Mouse (Mus musculus) hindbrain, embryonic 16.5 days (tissue): ENCODE measurements around the gene Syt1. TPM values are rescaled to one million over a fixed set of nuclear protein-coding genes. Genes with fewer than 3 reads are reported as not detected.

Source experiments
- ATAC-seq: fragments of 200-750 bp; cut with Nextera tagmentation; 2 replicates; pipeline ENCODE4 v1.8.0; 2017; ENCODE audit warnings: moderate TSS enrichment, moderate library complexity
- H3K27ac ChIP-seq: fragments of 300-500 bp; sonication (generic); 2 replicates; pipeline ENCODE4 v1.5.1; 2014; ENCODE audit warnings: low read depth, mild to moderate bottlenecking, control low read depth, low read length, moderate library complexity
- H3K27me3 ChIP-seq: fragments of 300-500 bp; sonication (generic); replicated peaks from 2 replicates; pipeline ENCODE4 v1.6.1; 2014; ENCODE audit warnings: low read length; ENCODE audit not compliant: control insufficient read depth, insufficient read depth
- H3K36me3 ChIP-seq: fragments of 300-500 bp; sonication (generic); 2 replicates; pipeline ENCODE4 v1.6.1; 2014; ENCODE audit warnings: mild to moderate bottlenecking, low read length, moderate library complexity, mixed read lengths; ENCODE audit not compliant: control insufficient read depth, insufficient read depth
- H3K4me1 ChIP-seq: fragments of 300-500 bp; sonication (generic); 2 replicates; pipeline ENCODE4 v1.6.1; 2014; ENCODE audit warnings: low read depth, low read length; ENCODE audit not compliant: control insufficient read depth, insufficient read depth
- H3K4me2 ChIP-seq: fragments of 300-500 bp; sonication (generic); 2 replicates; pipeline ENCODE4 v1.6.1; 2014; ENCODE audit warnings: mild to moderate bottlenecking, low read length, control low read depth, moderate library complexity
- H3K4me3 ChIP-seq: fragments of 300-500 bp; sonication (generic); 2 replicates; pipeline ENCODE4 v1.5.1; 2014; ENCODE audit warnings: mild to moderate bottlenecking, low read length, control low read depth, moderate library complexity
- H3K9ac ChIP-seq: fragments of 300-500 bp; sonication (generic); 2 replicates; pipeline ENCODE4 v1.6.1; 2014; ENCODE audit warnings: low read depth, mild to moderate bottlenecking, control low read depth, low read length, moderate library complexity
- H3K9me3 ChIP-seq: fragments of 300-500 bp; sonication (generic); 2 replicates; pipeline ENCODE4 v1.6.1; 2014; ENCODE audit warnings: mild to moderate bottlenecking, low read length, moderate library complexity; ENCODE audit not compliant: control insufficient read depth
- WGBS: fragments of 180-500 bp; shearing (Covaris S2); extraction: QIAGEN DNeasy Blood & Tissue Kit; methylation state at CpG from one replicate; pipeline ENCODE4 v1.1.7; 2014; 5-methylcytosine and 5-hydroxymethylcytosine counted together
- polyA plus RNA-seq: library from polyadenylated mRNA; unstranded; fragments of >200 nt; fragmentation: Nextera tagmentation; extraction: Ambion mirVana; gene quantifications from 2 replicates; pipeline ENCODE4 v1.2.1, GENCODE M21; 2015

Syt1 gene
- polyA plus RNA-seq, 1 experiment from 2014 or later, result 149 TPM

- no peak overlapping the region for H3K4me3 ChIP-seq
- no peak overlapping the region for H3K4me2 ChIP-seq
- no peak overlapping the region for H3K9ac ChIP-seq
- no peaks in the 10 kb centered on the region for H3K36me3 ChIP-seq
- H3K9me3 ChIP-seq, result no peaks in the 10 kb centered on the region
- H3K4me1 ChIP-seq, result no peaks in the 10 kb centered on the region
- no peak overlapping the region for H3K27ac ChIP-seq
- no peaks in the 10 kb centered on the region for H3K27me3 ChIP-seq
- ATAC-seq, result no peak
- WGBS, result 73% methylated on average over 10 of the region's 10 CpGs
These were observed 555.6 kb downstream of the Syt1 start for GRCm38 (mm10) chr10:108455204-108455603.

DNA sequence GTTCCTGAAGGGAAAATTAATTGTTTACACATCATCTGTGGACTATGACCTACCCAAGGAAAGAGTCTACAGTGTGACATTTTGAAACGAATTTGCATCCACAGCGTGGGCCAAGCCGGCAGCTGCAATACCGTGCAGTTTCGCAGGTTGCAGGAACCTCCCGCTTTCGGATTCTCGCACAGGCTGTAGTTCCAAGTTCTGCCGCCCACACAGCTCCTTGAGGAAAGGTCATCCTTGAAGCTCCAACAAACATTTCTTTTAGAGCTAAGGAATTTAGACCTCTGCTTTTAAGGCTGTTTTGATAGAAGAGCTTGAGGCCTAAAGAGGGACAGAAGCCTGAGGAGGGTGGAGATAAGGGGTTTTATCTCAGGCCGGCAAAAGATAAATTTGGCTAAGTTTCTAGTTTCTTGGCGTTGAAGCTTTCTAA, 556.1 kb downstream of the Syt1 start:
- Histone ChIP-seq H3K4me1 (no peaks in the 10 kb centered on the region), H3K4me3 (no peak overlapping the region), H3K9me3 (no peaks in the 10 kb centered on the region), H3K27me3 (no peaks in the 10 kb centered on the region), H3K27ac (no peak overlapping the region), H3K4me2 (no peak overlapping the region), H3K36me3 (no peaks in the 10 kb centered on the region), H3K9ac (no peak overlapping the region)
- WGBS, result 89% methylated on average over 11 of the region's 11 CpGs
- no peak for ATAC-seq

GRCm38 (mm10) chr10:108453561-108453960, 557.2 kb downstream of the Syt1 start:
- no peak overlapping the region for H3K27ac ChIP-seq
- no peak overlapping the region for H3K9ac ChIP-seq
- no peak overlapping the region for H3K4me2 ChIP-seq
- H3K27me3 ChIP-seq, result no peaks in the 10 kb centered on the region
- no peak overlapping the region for H3K4me3 ChIP-seq
- no peaks in the 10 kb centered on the region for H3K9me3 ChIP-seq
- H3K36me3 ChIP-seq, result no peaks in the 10 kb centered on the region
- 47% methylated on average over 2 of the region's 2 CpGs for WGBS
- ATAC-seq, result no peak
- no peaks in the 10 kb centered on the region for H3K4me1 ChIP-seq

GRCm38 (mm10) chr10:108452421-108452820, 558.4 kb downstream of the Syt1 start:
- Histone ChIP-seq H3K4me2 (no peak overlapping the region), H3K9me3 (no peaks in the 10 kb centered on the region), H3K36me3 (no peaks in the 10 kb centered on the region), H3K4me1 (no peaks in the 10 kb centered on the region), H3K9ac (no peak overlapping the region), H3K4me3 (no peak overlapping the region), H3K27me3 (no peaks in the 10 kb centered on the region), H3K27ac (no peak overlapping the region)
- WGBS, result 89% methylated on average over 9 of the region's 9 CpGs
- ATAC-seq, result no peak

GRCm38 (mm10) chr10:108451516-108451915, 559.3 kb downstream of the Syt1 start:
- WGBS, result 86% methylated on average over 8 of the region's 8 CpGs
- Histone ChIP-seq H3K4me1 (peaks cover 3% of the 10 kb centered on the region), H3K27ac (no peak overlapping the region), H3K4me3 (no peak overlapping the region), H3K9me3 (no peaks in the 10 kb centered on the region), H3K4me2 (no peak overlapping the region), H3K36me3 (no peaks in the 10 kb centered on the region), H3K27me3 (no peaks in the 10 kb centered on the region), H3K9ac (no peak overlapping the region)
- ATAC-seq, result no peak

GRCm38 (mm10) chr10:108450401-108450800, 560.4 kb downstream of the Syt1 start:
- H3K4me3 ChIP-seq, result no peak overlapping the region
- H3K9me3 ChIP-seq, result no peaks in the 10 kb centered on the region
- 89% methylated on average over 4 of the region's 4 CpGs for WGBS
- H3K4me2 ChIP-seq, result no peak overlapping the region
- H3K4me1 ChIP-seq, result peaks cover 3% of the 10 kb centered on the region
- H3K36me3 ChIP-seq, result no peaks in the 10 kb centered on the region
- no peak for ATAC-seq
- no peak overlapping the region for H3K9ac ChIP-seq
- H3K27me3 ChIP-seq, result no peaks in the 10 kb centered on the region
- H3K27ac ChIP-seq, result no peak overlapping the region

DNA sequence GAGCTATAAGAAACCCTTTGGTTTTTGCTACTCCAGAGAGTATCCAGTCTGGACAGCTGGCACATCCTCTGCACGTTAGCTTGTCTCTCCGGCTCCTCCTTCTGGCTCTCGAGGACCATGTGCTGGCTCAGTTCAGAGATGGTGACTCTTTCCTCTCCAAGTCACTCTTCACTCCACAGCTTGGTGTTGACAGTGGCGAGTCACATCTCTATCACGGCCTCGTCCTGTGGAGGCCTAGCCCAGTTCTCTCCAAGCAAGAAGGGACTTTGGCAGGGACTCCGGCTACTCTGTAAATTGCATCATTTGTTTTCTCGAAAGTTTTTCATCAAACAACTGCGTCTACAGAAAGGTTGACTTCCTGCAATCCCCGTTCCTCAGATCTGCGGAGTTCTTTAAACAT, 562.4 kb downstream of the Syt1 start:
- Histone ChIP-seq H3K36me3 (no peaks in the 10 kb centered on the region), H3K4me1 (peaks cover 7% of the 10 kb centered on the region)
- WGBS, result 85% methylated on average over 11 of the region's 11 CpGs

More for the DNA sequence above, 562.4 kb downstream of the Syt1 start:
- ATAC-seq, result no peak
- Histone ChIP-seq H3K4me3 (no peak overlapping the region), H3K27me3 (no peaks in the 10 kb centered on the region), H3K9ac (no peak overlapping the region), H3K9me3 (no peaks in the 10 kb centered on the region), H3K4me2 (no peak overlapping the region), H3K27ac (no peak overlapping the region)
